Mouse (Mus musculus): Measurements from ENCODE around the gene Pa2g4.

Gene Pa2g4

GRCm38 (mm10) chr10:128536266-128536940 lies 29.4 kb downstream of the Pa2g4 start:
- DNase-seq (ENCODE audit: low spot score in 2 of 2) = peak; percentile 79 to 88

- no peak for DNase-seq (ENCODE audit: low spot score in 2 of 2)
These were observed 30.0 kb downstream of the Pa2g4 start for GRCm38 (mm10) chr10:128535624-128536265.

GRCm38 (mm10) chr10:128535206-128535605 lies 30.6 kb downstream of the Pa2g4 start:
- DNase-seq (ENCODE audit: low spot score in 2 of 2) = no peak

- DNase-seq (ENCODE audit: low spot score in 2 of 2) = no peak
These were observed 39.1 kb downstream of the Pa2g4 start for GRCm38 (mm10) chr10:128526366-128527356.

- DNase-seq (ENCODE audit: low spot score in 2 of 2) = peak; percentile 92 to 94
These were observed 40.0 kb downstream of the Pa2g4 start, which contains the start of gene Esyt1 for GRCm38 (mm10) chr10:128525671-128526308. Esyt1 (minus strand) TSS chr10:128525871.

- peak; percentile 54 to 71 for DNase-seq (ENCODE audit: low spot score in 2 of 2)
These were observed 40.8 kb downstream of the Pa2g4 start for GRCm38 (mm10) chr10:128524732-128525662.

- DNase-seq (ENCODE audit: low spot score in 2 of 2) = no peak
These were observed 41.6 kb downstream of the Pa2g4 start for GRCm38 (mm10) chr10:128524111-128524731.

- no peak for DNase-seq (ENCODE audit: low spot score in 2 of 2)
These were observed 43.4 kb downstream of the Pa2g4 start for GRCm38 (mm10) chr10:128522351-128522750.

- peak in 1 of 2 experiments; percentile 45 for DNase-seq (ENCODE audit: low spot score in 2 of 2)
These were observed 45.2 kb downstream of the Pa2g4 start for GRCm38 (mm10) chr10:128520591-128520990.

- DNase-seq (ENCODE audit: low spot score in 2 of 2) = peak in 1 of 2 experiments; percentile 62
These were observed 47.0 kb downstream of the Pa2g4 start for GRCm38 (mm10) chr10:128518833-128519232.

- DNase-seq (ENCODE audit: low spot score in 2 of 2) = peak in 1 of 2 experiments; percentile 57
These were observed 49.1 kb downstream of the Pa2g4 start for GRCm38 (mm10) chr10:128516677-128517076.

GRCm38 (mm10) chr10:128516029-128516428 lies 49.8 kb downstream of the Pa2g4 start:
- DNase-seq (ENCODE audit: low spot score in 2 of 2) = peak in 1 of 2 experiments; percentile 56

GRCm38 (mm10) chr10:128515044-128515443 lies 50.7 kb downstream of the Pa2g4 start:
- no peak for DNase-seq (ENCODE audit: low spot score in 2 of 2)

GRCm38 (mm10) chr10:128511761-128512160 lies 54.0 kb downstream of the Pa2g4 start:
- DNase-seq (ENCODE audit: low spot score in 2 of 2) = no peak

GRCm38 (mm10) chr10:128511189-128511588 lies 54.6 kb downstream of the Pa2g4 start:
- no peak for DNase-seq (ENCODE audit: low spot score in 2 of 2)

GRCm38 (mm10) chr10:128510301-128510700 lies 55.5 kb downstream of the Pa2g4 start:
- DNase-seq (ENCODE audit: low spot score in 2 of 2) = no peak

GRCm38 (mm10) chr10:128509831-128510230 lies 56.0 kb downstream of the Pa2g4 start:
- no peak for DNase-seq (ENCODE audit: low spot score in 2 of 2)

- DNase-seq (ENCODE audit: low spot score in 2 of 2) = no peak
These were observed 56.6 kb downstream of the Pa2g4 start for GRCm38 (mm10) chr10:128509203-128509602.

GRCm38 (mm10) chr10:128508260-128508659 lies 57.5 kb downstream of the Pa2g4 start:
- no peak for DNase-seq (ENCODE audit: low spot score in 2 of 2)
